Mouse (Mus musculus) adrenal gland, postnatal 4 days (tissue): ENCODE results near the gene Kcnq1. TPM values are rescaled to one million over a fixed set of nuclear protein-coding genes. Genes with fewer than 3 reads are reported as not detected.

Experiments used
- DNase-seq, 2 experiments: peaks; one replicate each; pipeline ENCODE4 v3.0.0; 2021 to 2022; ENCODE audit warnings: low spot score in 2 of 2, mixed read lengths in 2 of 2
- total RNA-seq, 2 experiments: library from RNA; stranded (reverse); gene quantifications; 2 replicates each; pipeline ENCODE4 v1.2.3; 2021

The Kcnq1 gene
- total RNA-seq, 2 experiments from 2014 or later: 3.4 to 5.6 TPM

GRCm38 (mm10) chr7:143364092-143364832 lies 258.1 kb downstream of the Kcnq1 start:
- DNase-seq: no peak

DNA sequence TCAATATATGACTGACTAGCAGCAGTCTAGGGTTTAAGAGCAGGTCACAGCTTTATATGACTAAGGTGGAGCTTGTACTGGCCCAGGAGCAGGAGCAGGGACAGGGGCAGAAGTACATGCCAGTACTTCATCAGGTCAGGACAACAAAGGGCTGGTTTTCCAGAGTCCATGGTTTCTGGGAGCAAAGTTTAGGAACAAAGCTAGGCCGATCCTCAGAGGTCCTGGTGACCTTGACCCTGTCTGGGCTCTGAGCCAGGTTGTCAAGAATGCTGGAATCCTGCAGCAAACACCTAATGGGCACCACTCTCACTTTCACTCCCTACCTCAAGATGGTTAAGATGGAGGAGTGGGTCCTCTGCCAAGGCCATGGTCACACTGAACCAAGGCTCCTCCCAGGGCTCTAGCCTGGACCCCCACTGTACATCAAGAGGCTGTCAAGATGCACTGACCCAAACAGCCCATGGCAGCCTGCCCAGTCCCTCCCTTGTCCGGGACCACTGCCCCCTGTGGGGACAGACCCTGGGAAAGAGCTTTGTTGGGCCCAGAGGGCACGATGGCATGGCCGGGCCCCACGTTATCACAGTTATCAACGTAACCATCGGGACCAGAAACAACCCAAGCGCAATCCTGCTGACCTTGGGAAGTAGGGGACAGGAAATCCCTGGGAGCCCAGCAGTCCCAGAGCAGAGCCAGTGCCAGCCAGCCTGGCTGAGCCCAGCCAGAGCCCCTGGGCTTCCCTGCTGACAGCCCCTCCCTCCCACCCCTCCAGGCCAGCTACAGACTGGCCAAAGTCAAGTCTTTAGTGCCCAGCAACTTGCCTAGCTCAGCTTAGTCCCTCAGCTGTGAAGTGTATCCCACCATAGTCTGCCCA lies 259.0 kb downstream of the Kcnq1 start:
- DNase-seq: no peak

DNA sequence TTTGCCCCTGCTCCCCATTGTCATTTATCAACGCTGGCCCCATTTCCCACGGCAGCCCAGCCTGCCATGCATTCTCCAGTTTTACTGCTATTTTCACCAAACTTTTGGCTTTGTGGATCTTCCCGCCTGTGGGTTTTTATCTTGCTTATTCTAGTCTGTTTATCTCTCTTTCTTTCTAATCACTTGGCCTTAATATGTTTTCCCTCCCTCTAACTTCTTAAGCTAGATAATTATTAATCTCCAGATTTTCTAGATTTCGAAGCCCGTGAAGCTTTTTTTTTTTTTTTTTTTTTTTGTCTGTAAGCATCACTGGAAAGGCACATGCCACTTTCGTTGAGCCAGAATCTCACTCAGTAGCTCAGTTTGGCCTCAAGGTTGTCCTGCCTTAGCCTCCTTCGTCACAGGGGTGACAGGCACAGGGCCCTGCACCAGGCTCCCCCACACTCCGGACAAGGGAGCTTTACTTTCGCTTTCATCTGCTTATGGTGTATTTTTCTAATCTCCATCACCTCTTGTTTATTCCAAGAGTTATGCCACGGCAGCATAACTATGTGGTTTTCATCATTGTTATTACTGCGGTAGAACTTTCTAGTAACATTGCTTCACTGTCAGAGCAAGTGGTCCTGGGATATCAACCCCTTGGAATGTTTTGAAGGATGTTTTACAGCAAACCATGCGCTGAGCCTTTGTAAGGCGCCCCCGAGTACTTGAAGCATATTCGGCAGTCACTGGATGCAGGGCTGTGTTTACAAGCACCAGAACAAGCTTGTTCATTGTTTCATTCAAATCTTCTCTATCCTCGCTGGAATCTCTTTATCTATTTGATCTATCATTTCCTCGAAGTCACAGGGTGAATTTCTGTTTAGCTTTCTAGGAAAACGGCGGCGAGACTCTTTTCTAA lies 261.5 kb downstream of the Kcnq1 start:
- no peak for DNase-seq

- no peak for DNase-seq
Observed at GRCm38 (mm10) chr7:143368267-143368643, 262.1 kb downstream of the Kcnq1 start.

DNA sequence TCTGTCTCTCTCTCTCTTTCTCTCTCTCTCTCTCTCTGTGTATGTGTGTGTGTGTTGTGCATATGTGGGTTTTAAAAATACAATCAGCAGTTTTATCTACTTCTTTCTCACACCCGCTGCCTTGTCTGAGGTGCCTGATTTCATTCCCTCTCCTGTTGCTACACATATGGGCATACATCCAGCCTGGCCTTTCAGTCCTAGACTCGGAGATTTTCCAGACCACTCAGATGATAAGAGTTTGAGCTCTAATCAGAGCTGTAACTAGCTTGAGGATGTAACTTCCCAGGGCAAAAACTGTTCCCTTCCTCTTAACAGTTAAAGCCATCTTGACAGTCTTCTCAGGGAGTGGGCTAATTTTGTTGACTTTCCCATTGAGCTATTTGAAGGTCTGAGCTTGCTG lies 265.2 kb downstream of the Kcnq1 start:
- no peak for DNase-seq

GRCm38 (mm10) chr7:143373265-143373664 lies 267.1 kb downstream of the Kcnq1 start:
- no peak for DNase-seq

DNA sequence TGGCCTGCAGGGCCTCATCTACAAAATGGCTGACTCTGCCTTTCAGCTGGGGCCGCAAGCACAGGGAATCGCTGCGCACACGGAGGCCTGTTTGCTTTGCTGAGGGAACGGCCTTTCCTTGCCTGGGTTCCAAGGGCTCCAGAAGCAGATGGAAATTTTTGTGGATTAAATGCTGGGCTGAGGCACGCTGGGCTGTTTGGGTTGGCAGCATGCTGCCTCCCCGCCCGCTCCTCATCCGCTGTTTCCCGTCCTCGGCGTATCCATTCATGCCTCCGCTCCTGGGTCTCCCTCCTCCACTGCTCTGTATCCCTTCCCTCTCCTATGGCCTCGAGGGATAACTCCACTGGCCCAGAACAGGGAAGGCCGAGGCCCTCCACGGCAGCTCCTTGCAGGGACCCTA lies 269.8 kb downstream of the Kcnq1 start:
- no peak for DNase-seq

- DNase-seq: no peak
Observed at GRCm38 (mm10) chr7:143380466-143381073, 274.4 kb downstream of the Kcnq1 start.

GRCm38 (mm10) chr7:143386632-143387031 lies 280.5 kb downstream of the Kcnq1 start:
- DNase-seq: no peak

DNA sequence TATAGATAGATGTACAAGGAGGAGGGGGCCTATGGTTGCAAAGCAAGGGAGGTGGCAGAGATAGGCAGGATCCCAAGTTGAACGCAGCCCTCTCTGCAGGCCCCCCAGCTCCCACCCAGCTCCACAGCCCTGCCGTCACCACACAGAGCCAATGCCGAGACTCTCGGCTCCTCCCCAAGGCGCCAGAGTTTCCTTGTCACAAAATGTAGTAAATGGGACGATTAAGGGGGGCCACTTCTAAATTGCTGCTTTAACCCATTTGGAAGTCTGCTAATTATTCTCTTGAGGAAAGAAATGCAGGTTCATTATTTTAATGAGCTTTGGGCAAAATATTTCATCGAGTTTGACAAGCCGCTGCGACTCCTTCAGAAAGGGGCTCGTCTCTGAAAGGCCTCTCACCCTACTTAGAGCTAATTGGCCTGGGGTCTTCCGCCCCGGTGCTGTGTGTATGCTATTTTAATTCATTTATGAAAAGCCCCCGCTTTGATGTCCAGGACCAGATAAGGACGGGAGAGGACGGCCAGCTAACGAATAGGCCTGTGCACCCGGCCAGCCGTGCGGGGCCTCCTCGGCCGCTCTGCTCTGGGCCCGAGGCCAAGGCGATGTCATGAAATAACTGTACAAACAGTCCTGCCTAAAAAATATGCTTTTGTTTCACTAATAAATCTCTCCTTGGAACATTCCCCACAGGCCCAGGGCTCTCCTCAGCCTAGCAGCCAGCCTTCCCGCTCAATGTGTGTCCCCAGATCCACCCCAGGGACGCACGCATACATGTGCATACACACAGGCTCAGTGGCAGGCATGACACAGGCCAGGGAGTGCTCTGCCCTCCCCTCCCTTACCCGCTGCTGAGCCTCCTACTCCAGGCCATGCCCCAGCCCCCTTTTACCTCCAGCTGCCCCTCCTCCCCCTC lies 282.9 kb downstream of the Kcnq1 start:
- DNase-seq: peak; percentile 43 to 60

- no peak for DNase-seq
Observed at GRCm38 (mm10) chr7:143389860-143390259, 283.7 kb downstream of the Kcnq1 start.

DNA sequence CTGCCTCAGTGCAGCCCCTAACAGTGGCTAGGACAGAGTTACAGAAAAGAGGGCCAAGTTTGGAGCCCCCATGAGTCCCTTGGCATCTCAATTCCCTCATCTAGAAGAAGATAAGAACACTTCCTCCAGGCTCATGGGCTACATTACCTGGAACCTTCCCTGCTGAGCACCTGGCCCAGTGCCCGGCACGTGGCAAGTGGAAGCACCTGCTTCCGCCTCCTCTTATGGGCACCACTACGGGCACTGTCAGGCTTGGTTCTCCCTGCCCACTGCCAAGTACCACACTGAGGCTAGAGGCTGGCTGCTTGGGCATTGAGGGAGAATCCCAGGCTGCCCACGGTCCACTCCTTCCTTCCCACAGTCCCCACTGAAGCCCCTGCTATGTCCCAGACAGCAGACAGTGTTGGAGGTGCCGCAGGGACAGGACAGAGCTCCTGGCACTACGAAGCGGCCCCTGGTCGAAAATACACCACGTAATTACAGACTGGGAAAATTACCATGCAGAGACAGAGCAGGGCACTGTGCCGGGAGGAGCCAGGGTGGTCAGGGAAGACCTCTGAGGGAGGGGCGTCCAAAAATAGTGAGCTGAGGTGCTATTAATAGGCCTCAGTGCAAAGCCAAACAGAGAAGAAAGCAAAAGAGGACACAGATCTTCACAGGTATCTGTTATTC lies 284.3 kb downstream of the Kcnq1 start:
- no peak for DNase-seq

- DNase-seq: no peak
Observed at GRCm38 (mm10) chr7:143395113-143395563, 289.0 kb downstream of the Kcnq1 start.

GRCm38 (mm10) chr7:143399756-143400155 lies 293.6 kb downstream of the Kcnq1 start:
- DNase-seq: no peak

DNA sequence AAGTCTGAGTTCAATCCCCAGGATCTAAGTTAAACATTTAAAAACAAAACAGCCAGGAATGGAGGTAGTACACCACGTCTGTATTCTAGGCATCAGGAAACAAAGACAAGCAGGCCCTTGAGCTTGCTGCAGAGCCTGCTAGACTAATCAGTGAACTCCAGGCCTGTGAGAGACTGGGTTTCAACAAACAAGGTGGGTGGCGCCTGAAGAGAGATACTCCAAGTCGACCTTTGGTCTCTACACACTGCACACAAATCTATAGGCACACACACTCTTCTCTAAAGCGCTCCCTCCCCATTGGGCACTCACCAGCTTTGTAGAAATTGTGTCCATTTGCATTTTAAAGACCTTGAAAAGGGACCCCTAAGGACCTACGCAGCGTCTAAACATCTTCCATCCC lies 294.4 kb downstream of the Kcnq1 start:
- no peak for DNase-seq

- DNase-seq: no peak
Observed at GRCm38 (mm10) chr7:143401429-143402016, 295.4 kb downstream of the Kcnq1 start.

- DNase-seq: no peak
Observed at GRCm38 (mm10) chr7:143404296-143404695, 298.1 kb downstream of the Kcnq1 start.

DNA sequence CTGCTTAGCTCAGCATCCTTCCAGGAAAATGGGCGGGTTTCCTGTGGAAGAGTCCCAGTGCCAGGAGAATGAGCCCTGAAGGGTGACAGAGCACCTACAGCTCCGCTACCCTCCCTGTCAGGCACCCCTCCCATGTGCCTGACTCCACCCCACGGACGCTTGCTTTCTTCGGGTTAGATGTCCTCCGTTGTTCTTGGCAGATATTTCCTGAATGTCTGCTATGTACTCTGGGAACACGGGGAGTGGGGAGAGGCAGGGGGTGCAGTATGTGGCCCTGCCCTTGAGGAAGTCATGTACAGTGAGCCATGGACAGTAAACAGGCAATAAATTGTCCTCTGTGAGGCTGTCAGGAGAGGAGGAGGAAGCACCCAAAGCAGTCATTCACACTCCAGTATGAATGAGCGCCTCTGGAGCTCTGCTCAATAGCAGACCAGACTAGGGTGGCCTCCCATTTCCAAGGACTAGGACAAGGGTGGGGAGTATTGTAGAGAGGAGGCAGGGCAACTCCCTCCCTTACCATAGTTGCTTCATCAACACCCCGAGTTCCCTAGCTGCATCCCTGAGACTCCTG lies 301.9 kb downstream of the Kcnq1 start:
- no peak for DNase-seq
